Mouse (Mus musculus) left cerebral cortex, adult 2 months (tissue): ENCODE measurements around the gene Adipor2. TPM values are rescaled to one million over a fixed set of nuclear protein-coding genes. Genes with fewer than 3 reads are reported as not detected.
A peak's percentile ranks its signal among the peaks of the same experiment; 100 is the strongest.

Experiments used
- DNase-seq, 2 experiments: peaks; one replicate each; pipeline ENCODE4 v3.0.0; 2021 to 2022; ENCODE audit warnings: low spot score in 2 of 2, mixed read lengths in 1 of 2; ENCODE audit errors: extremely low spot score in 1 of 2
- H3K27ac ChIP-seq: fragments of 200-600 bp; 2 replicates; pipeline ENCODE4 v1.8.1; 2022
- H3K4me3 ChIP-seq: fragments of 200-600 bp; 2 replicates; pipeline ENCODE4 v1.8.1; 2022
- CTCF ChIP-seq: fragments of 200-600 bp; IDR thresholded peaks from 2 replicates; pipeline ENCODE4 v1.8.1; 2022; ENCODE audit warnings: antibody characterized with exemption, mild to moderate bottlenecking, moderate library complexity
- intact Hi-C: fragments of 180-260 bp; cut with DNase I; formaldehyde crosslinking; loops from one replicate; pipeline ENCODE4 v1.15.1; 2025
- total RNA-seq, 2 experiments: library from RNA; stranded (reverse); gene quantifications; 2 replicates each; pipeline ENCODE4 v1.2.3; 2021

Adipor2 gene
- total RNA-seq, 2 experiments from 2014 or later = 39.9 to 40.9 TPM

DNA sequence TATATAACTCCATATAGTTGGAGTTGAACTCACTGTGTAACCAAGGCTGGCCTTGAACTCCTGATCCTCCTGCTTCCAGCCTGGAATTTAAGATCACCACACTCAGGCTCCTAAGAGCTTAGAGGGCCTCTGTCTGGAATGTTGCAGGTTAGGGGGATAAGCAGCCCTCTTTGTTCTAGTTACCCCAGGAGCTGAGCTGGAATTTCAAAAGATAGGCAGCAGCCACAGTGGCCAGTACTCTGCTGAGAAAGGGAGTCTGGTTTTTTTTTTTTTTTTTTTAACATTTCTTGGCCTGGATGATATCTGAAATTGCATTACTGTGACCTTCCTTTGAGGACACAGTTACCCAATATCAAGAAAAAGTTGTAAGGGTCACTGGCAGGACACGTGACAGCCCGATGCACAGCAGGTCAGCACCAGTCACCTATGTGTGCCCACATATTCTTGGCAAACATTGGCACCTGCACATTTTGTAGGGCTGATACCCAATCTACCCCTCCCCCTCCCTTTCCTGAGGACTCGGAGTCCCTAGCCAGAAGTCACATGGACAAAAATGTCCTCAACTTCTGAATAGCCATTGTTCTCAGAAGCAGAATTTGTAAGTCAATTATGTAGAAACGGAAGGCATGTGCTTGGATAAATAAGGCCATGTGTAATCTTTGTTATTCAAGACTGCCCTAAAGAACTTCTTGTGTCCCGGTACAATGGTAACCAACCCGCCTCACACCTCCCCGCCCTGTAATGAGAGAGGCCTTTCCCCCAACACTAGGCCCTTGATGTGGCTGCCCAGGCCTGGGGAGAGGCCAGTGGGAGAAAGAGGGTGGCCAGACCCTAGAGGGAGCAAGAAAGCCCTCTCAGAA lies 1.1 kb upstream of the Adipor2 start:
- Histone ChIP-seq H3K4me3 (no peak overlapping the region), H3K27ac (peak overlapping the region; percentile 89)
- intact Hi-C loops = no loop called here
- peak in 1 of 2 experiments; percentile 20 for DNase-seq
- TF ChIP-seq CTCF = peak; percentile 6; the same call in 1 of the 2 replicates

GRCm38 (mm10) chr6:119417821-119418220 lies 317 bp upstream of the Adipor2 start:
- intact Hi-C loops = no loop called here
- peak overlapping the region; percentile 76; the same call in 1 of the 2 replicates for H3K27ac ChIP-seq
- DNase-seq = no peak
- no peak overlapping the region for H3K4me3 ChIP-seq
- TF ChIP-seq CTCF = no peak

DNA sequence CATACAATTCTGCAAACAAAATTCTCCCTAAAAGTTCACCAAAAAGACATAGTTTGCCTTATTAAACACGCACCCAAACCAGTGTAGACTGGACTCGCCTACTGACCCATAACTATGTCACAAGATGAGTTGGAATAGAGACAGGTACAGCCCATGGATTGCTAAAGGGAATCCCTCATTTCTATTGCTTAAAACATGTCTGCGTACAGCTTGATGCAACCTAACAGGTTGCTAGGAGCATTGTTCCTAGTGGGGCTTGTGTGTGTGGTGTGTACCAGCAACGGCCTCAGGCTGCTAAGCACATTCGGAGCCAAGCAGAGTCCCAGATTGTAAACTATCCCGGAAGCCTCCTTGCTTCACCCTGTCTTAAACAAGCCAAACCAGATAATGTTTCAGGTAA lies 861 bp downstream of the Adipor2 start:
- H3K27ac ChIP-seq = peak overlapping the region; percentile 72
- intact Hi-C loops = no loop called here
- TF ChIP-seq CTCF = no peak
- H3K4me3 ChIP-seq = peak overlapping the region; percentile 37
- no peak for DNase-seq

GRCm38 (mm10) chr6:119414262-119415043 lies 3.1 kb downstream of the Adipor2 start:
- H3K4me3 ChIP-seq = no peak overlapping the region
- DNase-seq = no peak
- intact Hi-C loops = no loop called here
- no peak overlapping the region for H3K27ac ChIP-seq
- no peak for TF ChIP-seq CTCF

- Histone ChIP-seq H3K4me3 (no peak overlapping the region), H3K27ac (no peak overlapping the region)
- intact Hi-C loops = no loop called here
- no peak for DNase-seq
- TF ChIP-seq CTCF = no peak
Measured at GRCm38 (mm10) chr6:119412588-119412987, 4.9 kb downstream of the Adipor2 start.

GRCm38 (mm10) chr6:119411511-119411910 lies 6.0 kb downstream of the Adipor2 start:
- Histone ChIP-seq H3K27ac (no peak overlapping the region), H3K4me3 (no peak overlapping the region)
- intact Hi-C loops = no loop called here
- no peak for DNase-seq
- TF ChIP-seq CTCF = no peak

- intact Hi-C loops = no loop called here
- Histone ChIP-seq H3K27ac (no peak overlapping the region), H3K4me3 (no peak overlapping the region)
- TF ChIP-seq CTCF = no peak
- no peak for DNase-seq
Measured at GRCm38 (mm10) chr6:119409766-119410165, 7.7 kb downstream of the Adipor2 start.

DNA sequence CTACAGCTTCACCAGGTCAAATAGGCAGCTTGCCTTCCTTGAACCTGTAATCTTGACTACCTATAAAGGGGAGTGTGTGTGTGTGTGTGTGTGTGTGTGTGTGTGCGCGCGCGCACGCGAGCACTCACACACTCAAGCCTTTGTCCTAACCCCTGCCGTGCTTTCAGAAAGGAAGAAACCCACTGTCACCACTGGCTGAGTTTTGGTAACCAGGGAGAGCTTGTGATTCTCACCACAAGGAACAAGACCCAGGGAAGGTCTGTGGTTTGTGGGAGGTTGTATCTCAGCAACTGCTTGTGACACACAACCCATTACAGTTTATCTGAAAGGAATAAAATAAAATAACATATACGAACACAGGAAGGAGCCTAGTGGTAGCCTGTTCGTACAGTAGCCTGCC lies 8.9 kb downstream of the Adipor2 start:
- H3K4me3 ChIP-seq = no peak overlapping the region
- intact Hi-C loops = no loop called here
- no peak overlapping the region for H3K27ac ChIP-seq
- TF ChIP-seq CTCF = no peak
- no peak for DNase-seq

- DNase-seq = no peak
- H3K27ac ChIP-seq = no peak overlapping the region
- intact Hi-C loops = no loop called here
- no peak overlapping the region for H3K4me3 ChIP-seq
- TF ChIP-seq CTCF = no peak
Measured at GRCm38 (mm10) chr6:119407818-119408217, 9.7 kb downstream of the Adipor2 start.

- H3K27ac ChIP-seq = no peak overlapping the region
- TF ChIP-seq CTCF = no peak
- intact Hi-C loops = no loop called here
- no peak overlapping the region for H3K4me3 ChIP-seq
- DNase-seq = no peak
Measured at GRCm38 (mm10) chr6:119406528-119406927, 11.0 kb downstream of the Adipor2 start.

DNA sequence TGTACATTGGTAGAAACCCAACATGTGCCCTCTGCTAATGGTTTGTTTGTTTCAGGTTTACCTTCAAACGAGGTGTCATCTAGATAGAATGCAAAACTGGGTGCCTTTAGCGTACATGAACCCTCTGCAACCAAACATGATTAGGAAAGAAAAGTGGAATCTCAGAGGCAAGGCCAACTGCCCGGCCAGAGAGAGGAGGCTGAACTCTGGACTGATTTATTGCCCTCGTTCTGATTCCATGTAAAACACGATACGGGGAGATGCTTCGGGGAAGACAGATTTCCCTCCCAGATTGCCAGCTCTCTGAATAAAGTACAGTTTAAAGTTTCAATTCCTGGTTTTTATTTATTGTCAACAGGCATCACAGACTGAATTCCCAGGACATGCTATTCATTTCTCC lies 12.2 kb downstream of the Adipor2 start:
- no peak for DNase-seq
- Histone ChIP-seq H3K4me3 (no peak overlapping the region), H3K27ac (no peak overlapping the region)
- no peak for TF ChIP-seq CTCF
- intact Hi-C loops = no loop called here

- H3K27ac ChIP-seq = no peak overlapping the region
- no peak for TF ChIP-seq CTCF
- no peak for DNase-seq
- intact Hi-C loops = loop anchor here (5.0 kb wide), 1 partner anchor 497 kb away; the partner anchor contains the start of gene Rad52
- H3K4me3 ChIP-seq = no peak overlapping the region
Measured at GRCm38 (mm10) chr6:119404854-119405253, 12.7 kb downstream of the Adipor2 start.
